Mouse (Mus musculus) frontal cortex, postnatal 25 days (tissue): Measurements from ENCODE around the gene Wrap53.
"Not testable (repeated sequence)": the region's sequence is repeated elsewhere in the genome, so short reads cannot be mapped to it uniquely, and the experiment has no call there.

ENCODE experiments used
- DNase-seq, 2 experiments: peaks; one replicate each; pipeline ENCODE4 v3.0.0; 2022; ENCODE audit warnings: low spot score in 2 of 2

The Wrap53 gene

DNA sequence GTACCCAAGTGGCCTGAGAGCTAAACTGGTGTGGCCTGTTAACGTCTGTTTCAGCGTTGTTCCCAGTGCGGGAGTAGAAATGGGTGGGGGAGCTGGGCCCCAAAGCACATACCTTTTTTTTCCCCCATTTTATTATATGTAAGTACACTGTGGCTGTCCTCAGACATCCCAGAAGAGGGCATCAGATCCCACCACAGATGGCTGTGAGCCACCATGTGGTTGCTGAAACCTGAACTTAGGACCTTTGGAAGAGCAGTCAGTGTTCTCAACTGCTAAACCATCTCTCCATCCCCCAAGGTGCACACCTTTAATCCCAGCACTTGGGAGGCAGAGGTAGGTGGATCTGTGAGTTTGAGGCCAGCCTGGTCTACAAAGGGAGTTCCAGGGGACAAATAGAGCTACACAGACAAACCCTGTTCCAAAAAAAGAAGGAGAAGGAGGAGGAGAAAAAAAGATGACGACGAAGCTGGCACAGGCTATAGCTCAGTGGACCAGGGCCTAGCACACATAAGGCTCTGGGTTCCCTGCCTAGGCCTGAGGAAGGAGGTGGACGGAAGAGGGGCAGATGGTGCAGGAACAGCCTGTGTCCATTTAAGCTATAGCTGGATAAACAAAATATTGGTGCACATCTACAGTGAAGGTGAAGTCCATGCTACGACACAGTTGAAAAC, 47.4 kb downstream of the Wrap53 start:
- no peak for DNase-seq

- DNase-seq = not testable (repeated sequence)
Measured at GRCm38 (mm10) chr11:69530755-69531154, 49.3 kb downstream of the Wrap53 start.

DNA sequence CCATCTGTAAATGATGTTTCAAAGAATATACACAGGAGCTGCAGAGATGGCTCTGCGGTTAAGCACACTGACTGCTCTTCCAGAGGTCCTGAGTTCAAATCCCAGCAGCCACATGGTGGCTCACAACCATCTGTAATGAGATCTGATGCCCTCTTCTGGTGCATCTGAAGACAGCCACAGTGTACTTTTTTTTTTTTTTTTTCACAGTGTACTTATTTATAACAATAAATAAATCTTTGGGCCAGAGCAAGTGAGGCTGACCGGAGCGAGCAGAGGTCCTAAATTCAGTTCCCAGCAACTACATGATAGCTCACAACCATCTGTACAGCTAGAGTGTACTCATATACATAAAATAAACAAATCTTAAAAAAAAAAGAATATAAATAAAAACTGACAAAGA, 49.8 kb downstream of the Wrap53 start:
- DNase-seq = not testable (repeated sequence)

DNA sequence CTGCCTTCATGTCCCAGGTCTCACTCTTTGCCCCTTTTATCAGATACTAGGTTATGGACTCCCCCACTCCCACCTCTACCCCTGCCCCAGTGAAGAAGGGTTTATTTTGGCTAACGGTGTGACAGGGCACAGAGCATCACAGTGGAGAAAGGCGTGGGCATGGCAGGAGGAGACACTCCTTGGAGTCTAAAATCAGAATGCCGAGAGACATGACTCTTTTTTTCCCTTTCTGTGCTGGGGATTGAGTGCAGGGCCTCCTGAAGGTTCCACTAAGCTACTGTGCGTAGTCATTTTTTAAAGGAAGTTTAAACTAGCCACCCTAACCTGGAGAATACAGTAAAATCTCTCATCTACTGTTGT, 52.0 kb downstream of the Wrap53 start:
- no peak for DNase-seq

DNA sequence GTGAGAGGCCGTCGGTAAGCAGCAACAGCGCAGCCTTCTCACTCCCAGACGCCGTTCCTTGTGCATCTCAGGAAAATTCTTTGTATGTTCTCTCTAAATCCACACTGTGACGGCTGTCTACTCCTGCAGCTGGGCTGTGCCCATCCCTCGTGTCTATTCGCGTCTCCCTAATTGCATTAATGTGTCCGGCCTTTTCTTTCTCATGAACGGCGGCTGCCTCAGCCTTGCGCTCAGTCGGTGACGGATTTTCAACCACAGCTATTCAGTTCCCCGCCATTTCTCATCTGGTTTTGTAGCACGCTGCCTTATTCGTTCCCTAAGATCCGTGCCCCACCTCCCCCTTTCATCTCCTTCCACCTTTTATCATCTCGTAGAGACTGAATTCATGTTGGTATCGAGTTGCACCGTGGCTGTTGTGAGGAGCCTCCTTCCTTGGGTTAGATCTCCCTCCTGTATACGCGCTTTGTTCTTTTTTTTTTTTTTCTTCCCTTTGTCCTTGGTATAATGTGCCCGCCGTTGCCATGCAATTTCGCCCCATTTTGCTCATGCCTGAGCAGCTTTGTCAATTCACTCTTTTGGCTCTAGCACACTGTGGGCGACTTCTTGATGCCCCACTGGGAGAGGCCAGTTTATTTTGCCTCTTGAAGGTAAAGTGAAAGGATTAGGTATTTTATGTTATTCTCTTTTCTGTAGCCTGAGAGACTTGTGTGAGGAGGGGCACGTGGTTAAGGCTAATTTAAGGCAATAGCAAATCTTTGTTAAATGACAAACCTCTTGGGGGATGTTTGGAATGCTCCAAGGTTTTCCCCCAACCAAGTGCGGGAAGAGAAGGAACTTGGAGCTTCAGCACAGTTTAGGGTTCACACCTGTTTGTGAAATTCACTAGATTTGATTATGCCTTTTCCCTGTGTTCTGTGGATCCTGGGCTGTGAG, 52.7 kb downstream of the Wrap53 start:
- DNase-seq = no peak

GRCm38 (mm10) chr11:69526631-69527030, 53.4 kb downstream of the Wrap53 start:
- DNase-seq = no peak

GRCm38 (mm10) chr11:69525661-69526060, 54.4 kb downstream of the Wrap53 start:
- no peak for DNase-seq

DNA sequence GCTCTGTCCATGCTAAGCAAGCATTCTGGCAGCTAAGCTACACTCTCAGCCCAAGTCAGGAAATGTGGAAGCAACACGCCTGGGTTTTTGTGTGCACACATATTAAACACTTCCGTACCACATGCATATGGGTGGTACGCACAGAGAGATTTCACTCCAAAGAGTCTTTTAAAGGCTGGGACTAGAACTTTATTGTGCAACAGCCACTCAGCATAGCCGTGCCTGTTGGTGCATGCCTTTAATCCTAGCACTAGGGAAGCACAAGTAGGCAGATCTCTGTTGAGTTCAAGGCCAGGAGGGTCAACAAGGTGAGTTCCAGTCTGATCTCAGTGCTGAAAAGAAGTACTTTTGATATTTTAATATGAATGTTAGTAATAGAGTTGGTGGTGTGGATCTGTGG, 56.4 kb downstream of the Wrap53 start:
- no peak for DNase-seq

DNA sequence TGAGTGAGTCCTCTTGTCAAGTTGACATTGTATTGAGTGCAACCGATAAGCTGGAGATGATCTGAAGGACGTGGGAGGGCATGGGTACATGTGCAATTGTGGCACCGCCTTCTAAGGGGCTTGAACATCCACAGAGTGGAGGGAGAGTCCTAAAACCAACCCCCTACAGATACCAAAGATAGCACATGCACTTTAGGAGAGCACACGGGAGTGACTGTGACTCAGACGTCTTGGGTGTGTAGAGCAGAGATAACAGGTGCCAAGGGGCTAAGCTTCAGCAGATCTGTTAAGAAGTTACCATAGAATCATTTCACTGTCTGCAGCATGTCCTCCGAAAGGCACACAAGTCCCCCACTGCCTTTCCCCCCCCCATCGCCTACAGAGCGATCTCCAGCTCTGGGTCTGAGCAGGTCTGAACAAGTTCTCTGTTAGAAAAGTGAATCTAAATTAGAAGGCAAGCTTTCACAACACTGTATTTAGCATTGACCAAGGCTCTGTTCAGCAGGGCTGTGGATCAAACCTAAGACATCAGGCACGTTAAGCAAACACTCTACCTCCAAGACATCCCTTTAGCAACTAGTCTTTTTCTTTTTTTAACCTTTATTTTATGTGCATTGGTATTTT, 58.4 kb downstream of the Wrap53 start:
- no peak for DNase-seq

DNA sequence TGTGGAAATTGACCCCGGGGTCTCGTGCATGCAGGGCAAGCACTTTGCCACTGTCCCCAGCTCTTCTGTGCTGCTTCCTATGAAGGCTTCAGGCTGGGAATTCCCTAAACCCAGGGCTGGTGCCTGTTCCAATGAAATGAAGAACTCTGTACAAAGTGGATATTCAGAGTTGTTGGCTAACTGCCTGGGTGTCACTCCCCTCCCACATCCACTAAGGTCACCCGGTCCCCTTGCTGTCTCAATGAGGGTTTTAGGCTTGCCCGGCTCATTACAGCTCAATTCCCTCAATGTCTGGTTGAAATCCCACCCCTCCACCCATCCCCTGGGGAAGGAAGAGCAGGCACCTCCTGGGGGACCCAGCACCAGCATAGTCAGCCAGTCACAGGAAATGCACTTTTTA, 60.1 kb downstream of the Wrap53 start:
- DNase-seq = no peak

DNA sequence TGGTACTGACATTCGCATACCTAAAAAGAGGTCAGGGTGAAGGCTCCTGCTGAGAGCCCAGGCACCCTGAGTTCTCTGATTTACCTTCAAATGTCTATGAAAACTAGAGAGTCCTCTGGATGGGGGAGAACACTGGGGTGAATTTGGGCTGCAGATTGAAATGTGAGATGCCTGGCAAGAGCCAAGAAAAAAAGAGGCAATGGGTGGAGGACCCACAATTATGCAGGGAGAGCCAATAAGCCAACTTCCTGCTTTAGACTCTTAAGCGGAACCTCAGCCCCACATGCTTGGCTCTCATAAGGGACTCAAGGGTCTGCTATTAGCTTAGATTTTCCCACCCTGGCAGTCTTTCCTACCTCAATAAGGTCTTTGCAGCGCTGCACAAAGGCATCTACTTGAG, 63.4 kb downstream of the Wrap53 start:
- no peak for DNase-seq

- no peak for DNase-seq
Measured at GRCm38 (mm10) chr11:69516151-69516640, 63.9 kb downstream of the Wrap53 start.

DNA sequence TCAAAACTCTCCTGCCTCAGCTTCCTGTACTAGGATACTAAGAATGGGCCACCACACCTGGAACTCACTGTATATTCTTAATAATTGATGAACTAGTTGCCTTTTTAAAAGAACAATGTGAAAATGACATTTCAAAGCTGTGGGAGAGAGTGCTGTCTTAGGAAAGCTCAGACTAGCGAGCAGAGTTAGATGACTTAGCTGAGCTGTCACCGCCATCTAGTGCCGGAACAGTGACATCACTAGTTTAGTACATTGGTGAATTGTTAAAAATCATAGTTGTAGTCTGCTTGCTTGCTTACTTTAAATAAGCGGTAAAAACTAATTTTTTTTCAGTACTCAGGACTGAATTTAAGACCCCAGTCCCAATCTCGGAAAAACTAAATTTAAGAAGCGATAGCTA, 66.2 kb downstream of the Wrap53 start:
- peak in 1 of 2 experiments; percentile 59 for DNase-seq
